Mouse (Mus musculus) ES-E14 (cell line): ENCODE data around the gene Pou6f1.

Experiments used
- CHD2 ChIP-seq: IDR thresholded peaks from 2 replicates; pipeline ENCODE4 v1.6.1; 2014; ENCODE audit warnings: mild to moderate bottlenecking, low read depth, low read length, inconsistent platforms
- ZC3H11A ChIP-seq: IDR thresholded peaks from 2 replicates; pipeline ENCODE4 v1.6.1; 2012; ENCODE audit warnings: low read depth, mild to moderate bottlenecking, inconsistent platforms, low read length, borderline replicate concordance
- ZNF384 ChIP-seq: IDR thresholded peaks from 2 replicates; pipeline ENCODE4 v1.6.1; 2012; ENCODE audit warnings: low read depth, low read length, inconsistent platforms

DNA sequence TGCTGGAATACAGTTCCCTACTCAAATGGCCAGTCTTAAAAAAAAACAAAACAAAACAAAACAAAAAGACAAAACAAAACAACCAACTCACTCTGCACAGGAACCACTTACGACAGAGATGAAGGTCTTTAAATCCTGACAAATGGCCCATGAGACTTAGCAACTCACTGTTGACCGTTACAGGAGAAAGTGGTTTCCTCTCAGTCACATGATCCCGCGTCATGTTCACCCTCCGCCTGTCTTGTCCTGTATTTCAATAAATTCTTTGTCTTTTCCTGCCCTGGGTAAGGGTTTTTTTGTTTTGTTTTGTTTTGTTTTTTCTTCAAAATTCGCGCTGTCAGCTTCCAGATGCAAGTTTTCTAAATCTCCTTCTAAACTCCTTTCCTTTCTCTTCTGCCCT is 12.2 kb upstream of the Pou6f1 start:
- TF ChIP-seq CHD2 (no peak), ZC3H11A (no peak), ZNF384 (no peak)
